Mouse (Mus musculus): ENCODE results near the gene Pbsn. TPM values are rescaled to one million over a fixed set of nuclear protein-coding genes. Genes with fewer than 3 reads are reported as not detected.
"Not testable (repeated sequence)": the region's sequence is repeated elsewhere in the genome, so short reads cannot be mapped to it uniquely, and the experiment has no call there.

Pbsn gene
- polyA plus RNA-seq (2014; fragmentation: Nextera tagmentation; extraction: Ambion mirVana), result not detected in 2 replicates

DNA sequence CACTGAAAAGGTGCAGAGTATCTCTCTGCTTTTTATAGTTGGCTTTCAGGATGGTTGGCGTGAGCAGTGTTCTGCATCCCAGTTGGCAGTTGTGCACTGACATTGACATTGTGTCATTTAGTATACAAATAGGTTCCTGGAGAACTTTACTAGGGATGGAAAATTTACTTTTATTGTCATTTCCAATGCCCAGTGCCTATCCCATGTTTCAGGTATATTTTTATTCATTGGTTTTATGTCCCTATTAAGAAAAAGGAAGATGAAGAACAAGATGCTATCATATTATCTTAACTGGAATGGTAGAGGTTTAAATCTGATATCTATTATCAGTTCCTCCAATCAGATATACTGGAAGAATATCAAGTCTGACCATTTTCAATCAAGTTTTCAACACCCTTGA, at the start of gene Pbsn:
Pbsn (minus strand) TSS at position 101 of the 400 bp plus-strand sequence.
- H3K36me3 ChIP-seq (ENCODE audit: control insufficient read depth, insufficient read depth, low read length), result no peaks in the 10 kb centered on the region
- no peak within 1 kb of the TSS for H3K4me2 ChIP-seq (replicated peaks; ENCODE audit: low read depth, low read length)
- no peak within 1 kb of the TSS for H3K27ac ChIP-seq (ENCODE audit: low read length)
- no peaks in the 10 kb centered on the region for H3K9me3 ChIP-seq (ENCODE audit: control insufficient read depth, low read depth, low read length)
- H3K27me3 ChIP-seq (ENCODE audit: control insufficient read depth, insufficient read depth, low read length), result no peaks in the 10 kb centered on the region
- no peak for ATAC-seq (ENCODE audit: insufficient number of reproducible peaks, insufficient read depth, low FRiP score, low read depth)
- H3K4me3 ChIP-seq (ENCODE audit: low read depth, low read length), result no peak within 1 kb of the TSS
- no peak within 1 kb of the TSS for H3K9ac ChIP-seq (replicated peaks; ENCODE audit: low read depth, low read length)
- 70% methylated on average over 1 of the region's 1 CpGs for WGBS
- H3K4me1 ChIP-seq (ENCODE audit: control insufficient read depth, insufficient read depth, low read length), result no peaks in the 10 kb centered on the region

- not testable (repeated sequence) for H3K27ac ChIP-seq (ENCODE audit: low read length); ATAC-seq (ENCODE audit: insufficient number of reproducible peaks, insufficient read depth, low FRiP score, low read depth); H3K4me1 ChIP-seq (ENCODE audit: control insufficient read depth, insufficient read depth, low read length); H3K4me2 ChIP-seq (replicated peaks; ENCODE audit: low read depth, low read length); H3K9me3 ChIP-seq (ENCODE audit: control insufficient read depth, low read depth, low read length); H3K27me3 ChIP-seq (ENCODE audit: control insufficient read depth, insufficient read depth, low read length); H3K4me3 ChIP-seq (ENCODE audit: low read depth, low read length); H3K9ac ChIP-seq (replicated peaks; ENCODE audit: low read depth, low read length); H3K36me3 ChIP-seq (ENCODE audit: control insufficient read depth, insufficient read depth, low read length)
- WGBS, result 44% methylated on average over 2 of the region's 4 CpGs
Measured at GRCm38 (mm10) chrX:77880033-77880432, 26.6 kb upstream of the Pbsn start.

DNA sequence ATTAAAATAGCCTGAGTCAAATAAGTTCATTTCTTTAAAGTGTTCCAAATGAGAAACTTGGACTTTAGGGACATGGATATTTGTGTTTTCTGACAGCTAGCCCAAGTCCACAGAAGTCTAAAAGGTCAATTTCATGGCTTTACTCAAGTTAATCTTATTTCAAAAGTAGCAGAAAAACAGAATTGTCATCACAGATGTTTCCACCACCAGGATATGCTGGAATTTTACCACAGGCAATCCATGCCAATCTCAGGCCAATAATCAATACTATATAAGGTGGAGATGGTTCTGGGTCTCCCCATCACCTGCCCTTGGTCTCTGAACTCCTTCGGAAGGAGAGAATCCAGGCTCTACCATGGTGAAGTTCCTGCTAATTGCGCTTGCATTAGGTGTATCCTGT, 11.0 kb upstream of the Pbsn start, which contains the start of gene Gm14744:
Gm14744 (plus strand) TSS at position 301 of the 400 bp plus-strand sequence.
- not testable (repeated sequence) for ATAC-seq (ENCODE audit: insufficient number of reproducible peaks, insufficient read depth, low FRiP score, low read depth); H3K4me1 ChIP-seq (ENCODE audit: control insufficient read depth, insufficient read depth, low read length); H3K27me3 ChIP-seq (ENCODE audit: control insufficient read depth, insufficient read depth, low read length); H3K36me3 ChIP-seq (ENCODE audit: control insufficient read depth, insufficient read depth, low read length); H3K4me2 ChIP-seq (replicated peaks; ENCODE audit: low read depth, low read length); H3K4me3 ChIP-seq (ENCODE audit: low read depth, low read length); H3K27ac ChIP-seq (ENCODE audit: low read length); H3K9me3 ChIP-seq (ENCODE audit: control insufficient read depth, low read depth, low read length); H3K9ac ChIP-seq (replicated peaks; ENCODE audit: low read depth, low read length)
- 94% methylated on average over 2 of the region's 2 CpGs for WGBS

GRCm38 (mm10) chrX:77812031-77812430, 41.4 kb downstream of the Pbsn start:
- no peak overlapping the region for H3K4me3 ChIP-seq (ENCODE audit: low read depth, low read length)
- no peaks in the 10 kb centered on the region for H3K36me3 ChIP-seq (ENCODE audit: control insufficient read depth, insufficient read depth, low read length)
- no peaks in the 10 kb centered on the region for H3K9me3 ChIP-seq (ENCODE audit: control insufficient read depth, low read depth, low read length)
- H3K27ac ChIP-seq (ENCODE audit: low read length), result no peak overlapping the region
- H3K9ac ChIP-seq (replicated peaks; ENCODE audit: low read depth, low read length), result no peak overlapping the region
- 50% methylated on average over 6 of the region's 6 CpGs for WGBS
- no peak for ATAC-seq (ENCODE audit: insufficient number of reproducible peaks, insufficient read depth, low FRiP score, low read depth)
- H3K4me2 ChIP-seq (replicated peaks; ENCODE audit: low read depth, low read length), result no peak overlapping the region
- H3K27me3 ChIP-seq (ENCODE audit: control insufficient read depth, insufficient read depth, low read length), result no peaks in the 10 kb centered on the region
- H3K4me1 ChIP-seq (ENCODE audit: control insufficient read depth, insufficient read depth, low read length), result no peaks in the 10 kb centered on the region

- H3K36me3 ChIP-seq (ENCODE audit: control insufficient read depth, insufficient read depth, low read length), result no peaks in the 10 kb centered on the region
- H3K27me3 ChIP-seq (ENCODE audit: control insufficient read depth, insufficient read depth, low read length), result no peaks in the 10 kb centered on the region
- H3K4me3 ChIP-seq (ENCODE audit: low read depth, low read length), result peak overlapping the region; percentile 27
- no peak overlapping the region for H3K9ac ChIP-seq (replicated peaks; ENCODE audit: low read depth, low read length)
- WGBS, result 19% methylated on average over 17 of the region's 17 CpGs
- peak; percentile 78; the same call in 1 of the 2 replicates for ATAC-seq (ENCODE audit: insufficient number of reproducible peaks, insufficient read depth, low FRiP score, low read depth)
- H3K27ac ChIP-seq (ENCODE audit: low read length), result peak overlapping the region; percentile 66; the same call in 1 of the 2 replicates
- H3K4me1 ChIP-seq (ENCODE audit: control insufficient read depth, insufficient read depth, low read length), result no peaks in the 10 kb centered on the region
- no peaks in the 10 kb centered on the region for H3K9me3 ChIP-seq (ENCODE audit: control insufficient read depth, low read depth, low read length)
- peak overlapping the region; percentile 30; the same call in 1 of the 2 replicates for H3K4me2 ChIP-seq (replicated peaks; ENCODE audit: low read depth, low read length)
Measured at GRCm38 (mm10) chrX:77810608-77811206, 42.7 kb downstream of the Pbsn start.

GRCm38 (mm10) chrX:77808602-77809001, 44.8 kb downstream of the Pbsn start:
- H3K9me3 ChIP-seq (ENCODE audit: control insufficient read depth, low read depth, low read length), result no peaks in the 10 kb centered on the region
- no peaks in the 10 kb centered on the region for H3K4me1 ChIP-seq (ENCODE audit: control insufficient read depth, insufficient read depth, low read length)
- no peak overlapping the region for H3K4me2 ChIP-seq (replicated peaks; ENCODE audit: low read depth, low read length)
- H3K36me3 ChIP-seq (ENCODE audit: control insufficient read depth, insufficient read depth, low read length), result no peaks in the 10 kb centered on the region
- H3K27me3 ChIP-seq (ENCODE audit: control insufficient read depth, insufficient read depth, low read length), result no peaks in the 10 kb centered on the region
- H3K9ac ChIP-seq (replicated peaks; ENCODE audit: low read depth, low read length), result no peak overlapping the region
- no peak for ATAC-seq (ENCODE audit: insufficient number of reproducible peaks, insufficient read depth, low FRiP score, low read depth)
- H3K4me3 ChIP-seq (ENCODE audit: low read depth, low read length), result no peak overlapping the region
- 24% methylated on average over 2 of the region's 2 CpGs for WGBS
- no peak overlapping the region for H3K27ac ChIP-seq (ENCODE audit: low read length)

- WGBS, result 69% methylated on average over 2 of the region's 2 CpGs
- Histone ChIP-seq H3K9me3 (ENCODE audit: control insufficient read depth, low read depth, low read length) (no peaks in the 10 kb centered on the region), H3K27me3 (ENCODE audit: control insufficient read depth, insufficient read depth, low read length) (no peaks in the 10 kb centered on the region), H3K27ac (ENCODE audit: low read length) (no peak overlapping the region), H3K4me1 (ENCODE audit: control insufficient read depth, insufficient read depth, low read length) (no peaks in the 10 kb centered on the region), H3K4me3 (ENCODE audit: low read depth, low read length) (no peak overlapping the region), H3K4me2 (replicated peaks; ENCODE audit: low read depth, low read length) (no peak overlapping the region), H3K9ac (replicated peaks; ENCODE audit: low read depth, low read length) (no peak overlapping the region), H3K36me3 (ENCODE audit: control insufficient read depth, insufficient read depth, low read length) (no peaks in the 10 kb centered on the region)
- no peak for ATAC-seq (ENCODE audit: insufficient number of reproducible peaks, insufficient read depth, low FRiP score, low read depth)
Measured at GRCm38 (mm10) chrX:77802293-77802692, 51.1 kb downstream of the Pbsn start.

DNA sequence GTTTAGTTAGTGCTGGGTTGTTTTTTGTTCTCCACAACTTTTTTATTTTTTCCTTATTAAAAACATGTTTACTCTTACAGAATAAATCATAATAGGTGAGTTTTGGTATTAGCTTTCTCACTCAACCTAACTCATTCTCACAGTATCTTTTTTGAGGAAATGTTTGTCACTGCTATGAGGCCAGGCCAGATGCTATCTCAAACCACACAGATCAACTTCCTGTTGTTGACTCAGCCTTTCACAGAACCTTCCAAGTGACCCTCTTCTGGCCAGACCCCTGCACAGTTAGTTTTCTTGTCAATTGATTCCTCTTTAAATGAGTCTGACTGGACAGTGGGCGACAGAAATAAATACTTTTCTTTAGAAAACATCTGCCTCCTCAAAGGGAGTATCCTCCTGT, 51.9 kb downstream of the Pbsn start:
- Histone ChIP-seq H3K9me3 (ENCODE audit: control insufficient read depth, low read depth, low read length) (no peaks in the 10 kb centered on the region), H3K4me2 (replicated peaks; ENCODE audit: low read depth, low read length) (no peak overlapping the region), H3K4me3 (ENCODE audit: low read depth, low read length) (no peak overlapping the region), H3K4me1 (ENCODE audit: control insufficient read depth, insufficient read depth, low read length) (no peaks in the 10 kb centered on the region), H3K36me3 (ENCODE audit: control insufficient read depth, insufficient read depth, low read length) (no peaks in the 10 kb centered on the region), H3K27ac (ENCODE audit: low read length) (no peak overlapping the region), H3K27me3 (ENCODE audit: control insufficient read depth, insufficient read depth, low read length) (no peaks in the 10 kb centered on the region), H3K9ac (replicated peaks; ENCODE audit: low read depth, low read length) (no peak overlapping the region)
- 46% methylated on average over 1 of the region's 1 CpGs for WGBS
- ATAC-seq (ENCODE audit: insufficient number of reproducible peaks, insufficient read depth, low FRiP score, low read depth), result no peak

GRCm38 (mm10) chrX:77799554-77799953, 53.9 kb downstream of the Pbsn start:
- ATAC-seq (ENCODE audit: insufficient number of reproducible peaks, insufficient read depth, low FRiP score, low read depth), result no peak
- no peak overlapping the region for H3K9ac ChIP-seq (replicated peaks; ENCODE audit: low read depth, low read length)
- no peaks in the 10 kb centered on the region for H3K27me3 ChIP-seq (ENCODE audit: control insufficient read depth, insufficient read depth, low read length)
- no peak overlapping the region for H3K4me3 ChIP-seq (ENCODE audit: low read depth, low read length)
- no peaks in the 10 kb centered on the region for H3K9me3 ChIP-seq (ENCODE audit: control insufficient read depth, low read depth, low read length)
- H3K4me1 ChIP-seq (ENCODE audit: control insufficient read depth, insufficient read depth, low read length), result no peaks in the 10 kb centered on the region
- WGBS, result 72% methylated on average over 3 of the region's 3 CpGs
- H3K36me3 ChIP-seq (ENCODE audit: control insufficient read depth, insufficient read depth, low read length), result no peaks in the 10 kb centered on the region
- H3K4me2 ChIP-seq (replicated peaks; ENCODE audit: low read depth, low read length), result no peak overlapping the region
- H3K27ac ChIP-seq (ENCODE audit: low read length), result no peak overlapping the region

Measured in stomach, embryonic 14.5 days (tissue).